Mouse (Mus musculus) midbrain, embryonic 13.5 days (tissue): ENCODE data around the gene Hpcal1. TPM values are rescaled to one million over a fixed set of nuclear protein-coding genes. Genes with fewer than 3 reads are reported as not detected.
"Not testable (repeated sequence)": the region's sequence is repeated elsewhere in the genome, so short reads cannot be mapped to it uniquely, and the experiment has no call there.

Experiments
- ATAC-seq: fragments of 200-750 bp; cut with Nextera tagmentation; 2 replicates; pipeline ENCODE4 v1.8.0; 2017; ENCODE audit warnings: mild to moderate bottlenecking, moderate TSS enrichment, moderate library complexity
- H3K27ac ChIP-seq: fragments of 300-500 bp; sonication (generic); 2 replicates; pipeline ENCODE4 v1.5.1; 2015; ENCODE audit warnings: inconsistent platforms, mild to moderate bottlenecking, moderate library complexity
- H3K27me3 ChIP-seq: fragments of 300-500 bp; sonication (generic); 2 replicates; pipeline ENCODE4 v1.6.1; 2015; ENCODE audit warnings: mild to moderate bottlenecking, inconsistent platforms
- H3K36me3 ChIP-seq: fragments of 300-500 bp; sonication (generic); 2 replicates; pipeline ENCODE4 v1.6.1; 2015; ENCODE audit warnings: mild to moderate bottlenecking, inconsistent platforms
- H3K4me1 ChIP-seq: fragments of 300-500 bp; sonication (generic); replicated peaks from 2 replicates; pipeline ENCODE4 v1.6.1; 2015; ENCODE audit warnings: inconsistent platforms
- H3K4me2 ChIP-seq: fragments of 300-500 bp; sonication (generic); replicated peaks from 2 replicates; pipeline ENCODE4 v1.6.1; 2015; ENCODE audit warnings: moderate library complexity, mild to moderate bottlenecking, inconsistent platforms
- H3K4me3 ChIP-seq: fragments of 300-500 bp; sonication (generic); replicated peaks from 2 replicates; pipeline ENCODE4 v1.5.1; 2015; ENCODE audit warnings: mild to moderate bottlenecking, inconsistent platforms
- H3K9ac ChIP-seq: fragments of 300-500 bp; sonication (generic); replicated peaks from 2 replicates; pipeline ENCODE4 v1.6.1; 2015; ENCODE audit warnings: mild to moderate bottlenecking, inconsistent platforms
- H3K9me3 ChIP-seq: fragments of 300-500 bp; sonication (generic); 2 replicates; pipeline ENCODE4 v1.6.1; 2016; ENCODE audit warnings: mild to moderate bottlenecking, inconsistent platforms
- WGBS: fragments of 180-500 bp; shearing (Covaris S2); methylation state at CpG from one replicate; pipeline ENCODE4 v1.1.7; 2015; 5-methylcytosine and 5-hydroxymethylcytosine counted together
- polyA plus RNA-seq: library from polyadenylated mRNA; unstranded; fragments of >200 nt; fragmentation: Nextera tagmentation; extraction: Ambion mirVana; gene quantifications from 2 replicates; pipeline ENCODE4 v1.2.1, GENCODE M21; 2015

The Hpcal1 gene
- polyA plus RNA-seq, 1 experiment from 2014 or later, result 50.7 TPM

DNA sequence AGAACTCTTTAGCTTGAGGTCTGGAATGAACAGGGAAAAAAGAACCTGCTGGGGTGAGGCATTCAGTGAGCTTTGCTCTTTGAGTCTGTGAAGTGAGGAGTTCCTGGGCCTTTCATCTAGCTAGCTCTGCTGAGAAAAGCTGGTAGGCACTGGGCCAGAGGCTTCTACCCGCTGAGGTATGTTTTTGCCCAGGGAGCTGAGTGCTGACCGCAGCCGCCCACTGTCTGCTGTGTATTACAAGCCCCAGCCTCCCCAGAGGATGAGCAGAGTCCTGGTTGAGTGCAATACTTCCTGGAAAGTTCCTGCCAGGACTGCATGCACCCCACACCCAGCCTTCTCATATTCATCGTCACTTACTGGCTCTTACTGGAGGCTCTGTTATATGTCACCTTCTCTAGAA lies 59.8 kb downstream of the Hpcal1 start:
- Histone ChIP-seq H3K27ac (no peak overlapping the region), H3K4me2 (no peak overlapping the region), H3K4me3 (no peak overlapping the region), H3K4me1 (peaks cover 62% of the 10 kb centered on the region), H3K36me3 (no peaks in the 10 kb centered on the region), H3K9ac (no peak overlapping the region), H3K9me3 (no peaks in the 10 kb centered on the region), H3K27me3 (no peaks in the 10 kb centered on the region)
- WGBS, result 66% methylated on average over 4 of the region's 4 CpGs
- ATAC-seq, result no peak

DNA sequence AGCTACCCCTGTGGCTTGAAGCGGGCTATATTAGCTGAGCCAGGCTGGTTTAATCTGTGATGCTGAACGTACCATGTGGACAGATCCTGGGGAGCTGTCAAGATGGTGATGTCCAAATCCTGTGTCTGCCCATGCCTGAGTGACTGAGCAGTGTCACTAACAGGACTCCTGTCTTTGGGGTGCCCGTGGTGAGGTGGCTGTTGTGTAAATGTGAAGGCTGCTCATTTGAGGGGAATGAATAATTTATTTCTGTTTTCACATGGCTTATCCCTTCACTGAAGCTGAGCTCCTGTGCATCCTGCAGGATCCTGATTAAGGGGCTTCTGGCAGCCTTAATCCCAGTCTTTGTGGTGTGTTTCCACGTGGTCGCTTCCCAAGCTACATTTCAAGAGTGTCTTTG lies 62.2 kb downstream of the Hpcal1 start:
- peak; percentile 84 for ATAC-seq
- Histone ChIP-seq H3K9me3 (no peaks in the 10 kb centered on the region), H3K27ac (peak overlapping the region; percentile 81), H3K4me1 (peaks cover 38% of the 10 kb centered on the region), H3K36me3 (no peaks in the 10 kb centered on the region), H3K9ac (no peak overlapping the region), H3K4me3 (no peak overlapping the region), H3K4me2 (no peak overlapping the region), H3K27me3 (no peaks in the 10 kb centered on the region)
- WGBS, result 3% methylated on average over 5 of the region's 5 CpGs

DNA sequence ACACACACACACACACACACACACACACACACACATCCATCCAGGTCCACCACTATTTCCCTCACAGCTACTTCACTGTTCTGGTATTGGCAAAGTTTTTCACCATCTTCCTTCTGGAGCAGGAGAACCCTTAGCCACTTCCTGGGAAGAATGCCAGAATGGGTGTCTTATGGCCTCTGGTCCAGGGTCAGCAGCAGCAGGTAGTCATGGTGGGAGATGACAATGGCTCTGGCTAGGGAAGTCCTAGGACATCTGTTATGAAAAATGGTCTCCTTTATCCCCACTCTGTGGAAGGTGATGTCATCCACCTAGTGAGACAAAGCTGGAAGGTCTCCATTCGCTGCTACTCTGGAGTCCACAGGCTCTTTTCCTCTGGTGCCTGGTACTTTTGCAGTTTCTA lies 64.1 kb downstream of the Hpcal1 start:
- Histone ChIP-seq H3K4me3 (no peak overlapping the region), H3K36me3 (no peaks in the 10 kb centered on the region), H3K9me3 (no peaks in the 10 kb centered on the region), H3K4me2 (no peak overlapping the region), H3K27ac (no peak overlapping the region), H3K27me3 (no peaks in the 10 kb centered on the region), H3K9ac (no peak overlapping the region), H3K4me1 (peaks cover 33% of the 10 kb centered on the region)
- no peak for ATAC-seq
- 94% methylated on average over 1 of the region's 1 CpGs for WGBS

DNA sequence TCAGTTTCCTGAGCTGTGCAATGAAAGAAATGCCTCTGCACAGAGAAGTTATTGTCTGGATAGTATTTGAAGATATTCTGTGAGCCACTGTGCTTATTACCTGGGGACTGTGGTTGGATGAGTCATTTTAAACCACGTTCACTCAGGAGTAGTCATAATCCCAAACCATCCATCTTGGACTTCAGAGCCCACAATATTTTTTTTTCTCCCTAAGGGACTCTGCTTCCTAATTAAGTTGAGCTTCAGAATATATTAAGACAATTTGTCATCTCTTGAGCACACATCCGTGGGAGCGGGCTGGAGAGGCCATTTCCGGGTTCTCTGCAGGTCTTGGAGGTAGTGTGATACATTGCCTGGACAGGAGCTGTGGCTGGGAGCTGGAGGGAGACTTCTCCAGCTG lies 66.2 kb downstream of the Hpcal1 start:
- no peak for ATAC-seq
- no peak overlapping the region for H3K4me2 ChIP-seq
- WGBS, result 87% methylated on average over 4 of the region's 4 CpGs
- H3K27me3 ChIP-seq, result no peaks in the 10 kb centered on the region
- no peaks in the 10 kb centered on the region for H3K36me3 ChIP-seq
- H3K9ac ChIP-seq, result no peak overlapping the region
- no peak overlapping the region for H3K27ac ChIP-seq
- H3K4me3 ChIP-seq, result no peak overlapping the region
- H3K4me1 ChIP-seq, result peaks cover 17% of the 10 kb centered on the region
- no peaks in the 10 kb centered on the region for H3K9me3 ChIP-seq

DNA sequence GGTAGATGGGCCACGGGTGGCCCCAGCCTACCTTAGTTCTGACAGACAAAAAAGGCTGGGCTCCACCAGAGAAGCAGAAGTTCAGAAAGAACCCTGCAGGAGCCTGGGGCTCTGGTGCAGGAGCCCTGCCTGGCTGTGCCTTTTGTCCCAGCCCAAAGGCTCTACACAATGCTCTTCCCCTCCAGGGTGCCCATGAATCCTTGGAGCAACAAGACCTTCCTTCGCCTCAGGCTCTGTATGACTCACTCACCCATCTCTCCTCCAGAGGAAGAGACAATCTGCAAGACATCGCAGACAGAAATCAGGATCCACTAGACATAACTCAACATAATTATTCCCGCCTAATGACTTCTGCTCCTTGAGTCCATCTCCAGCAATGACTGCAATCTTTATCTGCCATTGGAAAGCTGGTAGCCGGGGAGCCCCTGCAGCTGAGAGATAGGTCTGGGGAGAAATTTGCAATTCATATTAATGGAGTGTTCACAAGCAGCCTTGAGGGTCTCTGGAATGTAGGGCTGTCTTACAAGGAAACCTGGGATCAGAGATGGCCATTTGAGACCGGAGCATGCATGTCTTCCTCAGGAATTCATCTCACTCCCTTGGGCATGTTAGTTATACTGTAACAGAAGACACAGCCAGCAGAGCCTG lies 71.8 kb downstream of the Hpcal1 start:
- Histone ChIP-seq H3K4me3 (no peak overlapping the region), H3K9me3 (no peaks in the 10 kb centered on the region), H3K4me2 (no peak overlapping the region), H3K9ac (no peak overlapping the region), H3K36me3 (no peaks in the 10 kb centered on the region), H3K27ac (peak overlapping the region; percentile 51), H3K27me3 (no peaks in the 10 kb centered on the region), H3K4me1 (peaks cover 18% of the 10 kb centered on the region)
- peak; percentile 68 for ATAC-seq
- WGBS, result 40% methylated on average over 6 of the region's 6 CpGs

DNA sequence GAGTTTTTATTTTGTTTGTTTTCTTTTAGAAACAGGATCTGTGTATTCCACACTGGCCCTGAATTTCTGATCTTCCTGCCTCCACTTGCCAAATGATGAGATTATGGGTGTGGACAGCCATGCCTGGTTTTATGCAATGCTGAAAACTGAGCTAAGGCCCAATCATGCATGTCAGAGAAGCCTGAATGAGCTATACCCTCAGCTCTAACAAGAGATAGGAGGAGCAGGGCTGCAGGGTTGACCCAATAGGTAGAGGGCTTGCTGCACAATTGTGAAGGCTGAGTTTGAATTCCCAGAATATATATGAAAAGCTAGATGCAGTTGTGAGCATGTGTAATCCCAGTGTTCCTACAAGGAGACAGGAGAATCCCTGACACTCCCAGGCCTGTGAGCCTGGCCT lies 72.4 kb downstream of the Hpcal1 start:
- ATAC-seq, result no peak
- Histone ChIP-seq H3K27me3 (no peaks in the 10 kb centered on the region), H3K4me1 (peaks cover 18% of the 10 kb centered on the region), H3K4me3 (no peak overlapping the region), H3K9me3 (no peaks in the 10 kb centered on the region), H3K4me2 (no peak overlapping the region), H3K27ac (no peak overlapping the region), H3K36me3 (no peaks in the 10 kb centered on the region), H3K9ac (no peak overlapping the region)

DNA sequence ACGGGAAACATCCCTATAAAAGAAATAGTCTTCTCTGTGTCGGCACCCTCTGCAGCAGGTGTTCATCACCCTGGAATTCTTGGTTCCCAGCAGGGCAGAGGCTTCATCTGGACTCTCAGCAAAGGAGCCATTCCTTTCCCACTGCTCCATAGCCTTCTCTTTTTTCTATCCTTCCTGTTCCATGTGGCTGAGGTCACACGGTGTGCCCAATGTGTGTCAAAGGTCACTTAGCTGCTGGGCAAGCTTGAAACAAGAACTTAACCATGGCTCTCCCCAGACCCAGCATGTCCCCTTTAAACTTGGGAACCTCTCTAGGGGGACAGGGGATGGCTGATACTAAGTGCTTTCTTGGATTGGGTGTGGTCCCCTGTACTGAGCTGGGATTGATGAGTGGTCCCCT lies 73.3 kb downstream of the Hpcal1 start:
- Histone ChIP-seq H3K9ac (no peak overlapping the region), H3K36me3 (no peaks in the 10 kb centered on the region), H3K27ac (no peak overlapping the region), H3K9me3 (no peaks in the 10 kb centered on the region), H3K4me1 (peaks cover 18% of the 10 kb centered on the region), H3K27me3 (no peaks in the 10 kb centered on the region), H3K4me2 (no peak overlapping the region), H3K4me3 (no peak overlapping the region)
- no peak for ATAC-seq
- 81% methylated on average over 3 of the region's 3 CpGs for WGBS

DNA sequence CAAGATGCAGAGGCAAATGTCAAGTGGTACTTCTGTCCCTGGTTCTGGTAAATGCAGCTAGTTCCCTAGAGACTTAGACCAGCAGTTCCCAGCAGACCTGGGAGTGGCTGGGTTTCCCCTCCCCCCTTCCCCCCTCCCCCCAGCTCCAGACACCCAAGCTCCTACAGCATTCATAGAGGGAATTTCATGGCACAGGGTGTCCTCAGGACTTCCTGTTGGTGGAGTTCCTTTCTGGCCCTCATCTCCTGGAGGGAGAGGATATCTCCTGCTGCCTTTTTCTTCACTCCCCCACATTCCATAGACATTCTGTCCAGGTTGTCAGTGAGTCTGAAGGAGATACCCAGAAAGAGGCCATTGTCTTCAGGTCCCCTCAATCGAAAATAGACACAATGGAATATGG lies 76.9 kb downstream of the Hpcal1 start:
- not testable (repeated sequence) for H3K4me3 ChIP-seq, H3K4me2 ChIP-seq, H3K9me3 ChIP-seq, H3K9ac ChIP-seq, H3K27me3 ChIP-seq, H3K36me3 ChIP-seq, H3K27ac ChIP-seq, ATAC-seq
- peaks cover 13% of the 10 kb centered on the region for H3K4me1 ChIP-seq
- WGBS, result 79% methylated on average over 1 of the region's 1 CpGs

DNA sequence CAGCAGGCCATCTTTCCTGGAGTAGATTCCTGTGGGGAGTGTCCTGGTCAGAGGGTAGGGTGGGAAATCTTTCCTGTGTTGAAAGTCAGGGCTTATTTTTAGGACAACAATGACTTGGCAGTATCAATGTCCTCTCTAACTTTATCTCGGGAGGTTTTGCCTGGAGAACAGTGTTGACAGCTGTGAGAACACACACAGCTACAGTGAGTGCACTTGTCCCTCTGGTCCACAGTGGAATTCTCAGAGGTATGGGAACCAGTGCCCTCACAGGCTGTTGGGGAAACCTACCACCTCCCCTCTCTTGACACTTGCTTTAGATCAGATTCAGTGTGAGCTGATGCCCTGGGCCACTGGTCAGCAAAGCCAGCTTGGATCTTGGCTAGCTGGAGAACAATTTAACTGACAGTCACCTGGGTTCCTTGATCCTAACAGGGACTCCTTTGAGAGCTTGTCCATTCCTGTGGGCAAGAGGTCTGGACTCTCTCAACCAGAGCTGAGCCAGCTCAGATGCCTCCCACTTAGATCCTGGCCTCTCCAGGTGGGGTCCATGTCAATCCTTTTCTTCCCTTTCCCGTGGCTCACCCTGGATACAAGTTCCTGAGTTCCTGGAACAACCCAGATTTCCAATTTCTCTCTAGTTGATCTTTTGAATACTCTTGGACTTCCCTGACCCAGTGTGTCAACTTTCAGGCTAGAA lies 79.0 kb downstream of the Hpcal1 start:
- Histone ChIP-seq H3K4me1 (peaks cover 4% of the 10 kb centered on the region; the same call in 1 of the 2 replicates), H3K36me3 (no peaks in the 10 kb centered on the region)

DNA sequence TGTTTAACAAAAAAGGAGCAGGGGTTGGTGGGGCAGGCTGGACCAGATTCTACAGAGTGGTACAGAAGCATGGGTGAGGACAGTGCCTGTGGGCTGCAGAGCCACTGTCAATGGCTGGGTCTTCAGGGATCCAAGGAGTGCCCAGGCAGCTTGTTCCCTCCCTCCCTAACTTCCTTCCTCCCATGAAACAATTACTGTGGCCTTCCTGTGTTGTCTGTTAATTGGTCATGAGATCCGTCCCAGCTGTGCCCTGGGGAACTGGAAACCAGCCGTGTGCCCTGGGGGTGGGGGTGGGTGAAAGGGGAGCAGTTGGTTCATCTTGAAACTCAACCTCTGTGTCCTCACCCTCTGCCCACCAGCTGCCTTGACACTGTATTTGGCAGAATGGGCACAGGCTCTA lies 79.9 kb downstream of the Hpcal1 start:
- Histone ChIP-seq H3K27me3 (no peaks in the 10 kb centered on the region), H3K4me3 (no peak overlapping the region), H3K9ac (no peak overlapping the region), H3K4me1 (no peaks in the 10 kb centered on the region), H3K36me3 (no peaks in the 10 kb centered on the region), H3K27ac (no peak overlapping the region), H3K9me3 (no peaks in the 10 kb centered on the region), H3K4me2 (no peak overlapping the region)
- 55% methylated on average over 2 of the region's 2 CpGs for WGBS
- ATAC-seq, result 0 out of 2 replicates have a peak, but pooled peaks have one; percentile 40

More for the DNA sequence above, 79.0 kb downstream of the Hpcal1 start:
- WGBS, result 67% methylated on average over 2 of the region's 2 CpGs
- H3K9ac ChIP-seq, result no peak overlapping the region
- H3K4me2 ChIP-seq, result no peak overlapping the region
- no peaks in the 10 kb centered on the region for H3K27me3 ChIP-seq
- H3K9me3 ChIP-seq, result no peaks in the 10 kb centered on the region
- no peak for ATAC-seq
- no peak overlapping the region for H3K27ac ChIP-seq
- no peak overlapping the region for H3K4me3 ChIP-seq

DNA sequence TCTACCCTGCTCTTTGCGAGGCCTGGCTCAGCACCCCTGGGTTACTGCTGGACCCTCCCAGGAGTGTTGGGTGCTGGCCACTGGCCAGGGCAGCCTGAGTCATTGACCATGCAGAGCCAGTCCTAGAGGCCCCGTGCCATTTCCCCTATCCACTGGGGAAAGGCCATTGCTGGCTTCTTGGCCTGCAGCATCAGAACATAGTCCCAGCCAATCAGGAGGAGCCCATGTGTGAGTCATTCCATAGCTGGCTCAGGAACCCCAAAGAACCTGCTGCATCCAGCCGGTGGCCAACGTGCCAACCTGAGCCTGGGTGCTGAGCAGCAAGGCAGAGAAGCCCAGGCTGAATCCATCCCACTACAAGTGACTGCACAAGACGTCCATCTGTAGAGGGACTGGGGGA lies 83.1 kb downstream of the Hpcal1 start:
- not testable (repeated sequence) for H3K9ac ChIP-seq, H3K4me3 ChIP-seq, H3K9me3 ChIP-seq, H3K27me3 ChIP-seq, H3K27ac ChIP-seq, H3K4me2 ChIP-seq, H3K4me1 ChIP-seq, H3K36me3 ChIP-seq, ATAC-seq
- 85% methylated on average over 5 of the region's 5 CpGs for WGBS

DNA sequence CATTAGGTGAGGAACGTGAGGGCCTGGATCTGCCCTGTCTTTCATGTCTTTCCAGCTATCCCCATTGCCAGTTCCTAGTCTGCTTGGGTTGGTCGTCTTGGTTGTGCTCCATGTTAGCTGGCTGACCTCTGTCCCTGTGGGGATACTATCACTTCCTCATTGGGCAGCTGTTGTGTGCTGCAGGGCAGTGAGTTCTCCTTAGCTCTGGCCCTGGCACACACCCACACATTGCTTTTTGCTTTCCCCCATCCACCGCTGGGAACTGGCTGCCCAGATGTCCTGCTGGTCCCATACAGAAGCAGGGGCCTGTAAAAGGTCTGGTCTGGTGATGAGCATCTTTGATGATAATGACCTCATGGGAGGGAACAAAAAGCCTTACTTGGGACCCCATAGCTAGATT lies 84.2 kb downstream of the Hpcal1 start:
- H3K27ac ChIP-seq, H3K9ac ChIP-seq, H3K4me2 ChIP-seq, H3K4me3 ChIP-seq, H3K36me3 ChIP-seq, H3K9me3 ChIP-seq, H3K4me1 ChIP-seq, ATAC-seq, H3K27me3 ChIP-seq: not testable (repeated sequence)
- 75% methylated on average over 3 of the region's 3 CpGs for WGBS

DNA sequence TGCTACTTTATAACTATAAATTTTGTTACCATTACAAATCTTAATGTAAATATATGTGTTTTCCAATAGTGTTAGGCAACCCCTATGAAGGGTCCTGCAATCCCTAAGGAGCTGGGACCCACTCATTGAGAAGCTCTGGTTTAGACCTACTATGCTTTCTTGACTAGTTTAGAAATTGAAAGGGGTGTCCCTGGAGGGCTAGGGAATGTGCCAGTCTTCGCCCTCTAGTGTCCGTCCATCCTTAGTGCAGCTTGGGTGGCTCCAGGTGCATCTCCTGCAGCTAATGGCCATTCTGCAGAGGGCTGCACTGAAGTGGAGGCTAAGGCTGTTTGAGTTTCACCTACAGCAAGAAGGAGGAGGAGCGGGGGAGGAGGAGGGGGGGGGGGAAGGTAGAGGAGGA lies 87.7 kb downstream of the Hpcal1 start:
- H3K4me3 ChIP-seq, result no peak overlapping the region
- WGBS, result 10% methylated on average over 3 of the region's 3 CpGs
- H3K4me1 ChIP-seq, result peaks cover 7% of the 10 kb centered on the region
- ATAC-seq, result peak; percentile 34; the same call in 1 of the 2 replicates
- no peak overlapping the region for H3K9ac ChIP-seq
- no peaks in the 10 kb centered on the region for H3K27me3 ChIP-seq
- no peak overlapping the region for H3K27ac ChIP-seq
- H3K36me3 ChIP-seq, result no peaks in the 10 kb centered on the region
- no peaks in the 10 kb centered on the region for H3K9me3 ChIP-seq
- no peak overlapping the region for H3K4me2 ChIP-seq
